Mouse (Mus musculus): ENCODE measurements at regions not wholly inside any gene's neighbourhood (a gene's known extent, or its start where the extent isn't known, plus 50 kb on each side); places are given as distances from the start of the nearest gene placed in this dataset.

DNA sequence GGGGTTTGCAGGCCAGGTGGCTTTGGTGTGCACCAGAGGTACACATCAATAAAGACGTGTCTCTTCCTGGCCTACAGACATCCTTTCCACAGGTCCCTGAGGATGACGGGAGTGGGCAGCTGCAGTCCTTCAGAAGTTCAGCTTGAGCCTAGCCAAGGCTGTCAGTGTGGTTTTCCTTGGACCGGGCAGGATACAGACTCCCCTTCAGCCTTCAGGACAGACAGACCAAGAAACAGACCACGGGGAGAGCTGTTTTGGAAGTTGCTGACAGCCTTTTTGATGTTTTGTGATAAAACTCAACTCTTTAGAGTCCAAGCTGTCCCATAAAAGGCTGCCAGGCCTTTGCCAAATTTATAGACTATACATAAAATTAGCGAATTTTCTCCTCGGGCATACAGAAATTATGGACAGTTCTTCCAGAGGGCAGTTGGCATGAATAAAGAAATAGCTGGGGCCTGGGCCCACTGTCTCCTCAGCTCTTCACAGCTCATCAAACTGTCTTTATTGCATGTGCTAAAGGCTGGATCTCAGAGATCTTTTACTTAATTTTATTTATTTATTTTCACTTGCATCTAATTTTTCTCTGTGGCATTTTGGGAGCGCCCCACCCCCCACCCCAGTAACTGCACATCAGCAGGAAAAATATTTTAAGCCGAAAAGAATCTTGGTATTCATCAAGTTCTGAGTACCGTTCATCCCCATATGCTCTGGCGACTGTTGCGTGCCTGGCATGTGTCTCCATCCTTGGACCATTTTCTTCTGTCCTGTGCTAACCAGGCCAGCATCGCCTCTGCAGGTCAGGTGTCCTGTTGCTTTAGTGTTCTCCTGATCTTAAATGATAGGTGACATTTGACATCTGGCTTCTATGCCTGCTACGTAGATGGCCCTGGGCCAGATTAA is 216.2 kb downstream of the Agtpbp1 start:
- TF ChIP-seq CTCF (conservative IDR thresholded peaks at IDR 0.05; ENCODE audit: low read length) = no peak
- TF ChIP-seq POU5F1 (IDR thresholded peaks at IDR 0.05; ENCODE audit: borderline replicate concordance, low read length) = no peak

Data from E14TG2a.4 (cell line).